Mouse (Mus musculus): Measurements from ENCODE around the gene Dagla.

DNA sequence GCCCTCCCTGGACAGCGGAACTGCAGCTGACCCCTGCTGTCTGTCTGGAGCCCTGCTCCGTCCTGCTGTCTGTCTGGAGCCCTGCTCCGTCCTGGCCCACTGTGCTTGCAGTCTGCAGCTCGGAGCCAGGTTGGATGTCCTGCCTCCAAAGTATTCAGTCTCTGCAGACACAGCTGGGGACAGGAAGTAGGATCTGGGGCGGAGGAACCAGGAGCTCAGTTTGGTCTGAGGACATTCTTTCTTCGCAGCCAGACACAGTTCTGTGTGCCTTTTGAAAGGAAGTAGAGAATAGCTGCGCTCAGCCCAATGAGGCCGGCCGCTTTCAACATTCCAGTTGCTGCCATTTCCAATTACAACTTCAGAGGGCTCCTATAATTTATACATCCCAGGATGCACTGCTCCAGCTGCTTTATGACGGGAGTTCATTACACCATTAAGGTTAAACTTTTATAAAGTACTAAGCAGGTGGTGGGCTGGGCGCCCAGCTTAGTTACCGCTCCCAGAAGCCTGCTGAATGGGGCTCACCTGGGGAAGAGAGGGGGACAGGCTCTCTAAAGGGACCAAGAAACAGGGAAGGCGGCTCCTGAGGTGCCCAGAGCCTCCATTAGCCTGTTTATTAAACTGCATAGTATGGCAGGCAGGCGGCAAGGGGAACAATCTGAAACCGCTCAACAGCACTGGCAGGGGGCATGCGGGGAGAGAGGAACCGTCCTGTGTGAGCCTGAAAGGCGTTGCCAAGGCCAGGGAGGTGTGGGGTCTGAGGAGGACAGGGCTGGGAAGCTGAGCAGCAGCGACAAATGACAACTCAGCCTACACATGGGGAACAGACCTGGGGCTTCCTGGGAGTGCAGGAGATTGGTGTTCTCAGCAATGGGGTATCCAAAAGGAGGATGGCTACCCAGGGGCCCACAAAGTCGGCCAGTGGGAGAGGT lies 9.8 kb downstream of the Dagla start:
- TF ChIP-seq POLR2A (IDR thresholded peaks at IDR 0.05; ENCODE audit: insufficient read depth, low read depth, low read length) (0 out of 2 replicates have a peak, but pooled peaks have one; percentile 35), CTCF (IDR thresholded peaks at IDR 0.05) (no peak), EP300 (IDR thresholded peaks at IDR 0.05; ENCODE audit: insufficient read depth, low read depth, low read length) (0 out of 2 replicates have a peak, but pooled peaks have one; percentile 26)

Data from heart, adult 2 months (tissue).